Mouse (Mus musculus): ENCODE results near the gene Triobp.
A peak's percentile ranks its signal among the peaks of the same experiment; 100 is the strongest.

Triobp gene

DNA sequence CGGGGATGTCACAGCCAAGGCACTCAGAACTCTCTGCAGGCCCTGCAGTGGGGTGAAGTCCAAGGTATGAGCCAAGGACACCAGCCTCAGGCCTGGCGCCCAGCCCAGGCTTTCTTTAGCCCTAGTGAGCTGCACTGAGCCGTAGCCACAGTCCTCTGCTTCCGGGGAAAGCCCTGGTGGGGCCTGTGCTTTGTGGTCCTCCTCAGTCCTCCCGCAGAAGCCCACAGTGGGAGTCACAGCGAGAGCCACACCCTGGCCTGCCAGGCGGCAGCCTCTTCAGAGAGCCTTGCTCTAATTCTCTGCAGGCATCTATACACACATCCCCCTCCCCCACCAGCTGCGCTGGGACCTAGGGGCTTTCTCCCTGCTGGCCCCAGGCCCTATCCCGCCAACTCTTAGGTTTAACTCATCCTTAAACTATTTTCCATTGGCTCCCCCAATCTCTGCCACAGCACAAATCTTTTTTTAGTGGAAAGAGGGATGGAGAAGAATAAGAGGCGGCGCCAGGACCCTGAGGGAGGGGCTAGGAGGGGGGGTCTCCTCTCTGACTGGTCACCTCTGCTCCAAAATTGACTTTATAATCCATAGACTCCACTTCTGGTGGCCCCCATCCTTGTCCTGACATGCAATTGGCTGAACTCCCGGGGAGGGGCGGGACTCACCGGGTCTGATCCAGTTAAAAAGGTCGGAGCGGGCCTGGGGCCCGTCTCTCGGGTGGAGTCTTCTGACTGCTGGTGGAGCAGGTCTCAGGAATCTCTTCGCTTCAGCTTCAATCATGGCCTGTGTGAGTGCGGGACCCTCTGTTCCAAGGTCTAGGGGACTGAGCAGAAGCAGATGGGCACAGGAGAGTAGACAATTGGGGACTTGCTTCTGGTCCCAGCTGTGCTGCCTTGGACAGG lies 21.3 kb upstream of the Triobp start, which contains the start of gene Lgals1:
TSS of gene Lgals1 (plus strand) at position 705 of the 899 bp plus-strand sequence.
- DNase-seq (ENCODE audit: low spot score), result peak; percentile 89

DNA sequence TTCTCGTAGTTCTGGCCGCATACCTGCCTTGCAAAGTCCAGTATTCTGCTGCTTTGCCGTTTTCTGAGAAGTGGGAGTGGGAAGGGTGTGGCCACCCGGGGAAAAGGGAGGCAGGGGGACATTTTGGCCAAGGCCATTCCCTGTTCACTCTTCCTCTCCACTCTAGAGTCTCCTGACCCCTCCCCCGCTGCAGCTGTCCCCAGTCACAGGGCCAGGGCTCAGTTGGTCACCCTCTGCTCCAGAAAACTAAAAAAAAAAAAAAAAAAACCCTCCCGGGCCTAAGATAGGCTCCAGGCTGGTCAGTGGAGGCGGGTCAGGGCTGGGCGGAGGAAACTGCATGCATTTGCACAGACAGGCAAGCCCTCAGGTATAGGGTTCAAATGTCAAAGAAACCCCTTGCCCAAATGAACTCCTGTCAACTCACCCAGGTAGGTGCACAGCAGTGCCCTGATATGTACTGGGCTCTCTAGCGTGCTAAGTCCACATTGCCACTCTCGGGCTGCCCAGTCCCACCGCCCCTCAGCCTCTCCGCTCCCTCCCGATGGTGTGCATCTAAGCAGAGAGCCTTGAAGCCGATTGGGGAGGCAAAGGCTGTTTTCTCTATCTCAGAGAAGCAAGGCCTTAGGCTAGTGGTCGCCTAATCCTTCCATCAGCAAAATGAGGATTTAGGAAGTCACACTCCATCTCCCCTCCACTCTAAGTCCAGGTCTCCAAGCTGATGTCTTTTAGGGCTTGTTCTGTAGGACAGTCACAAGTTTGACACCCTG lies 20.3 kb upstream of the Triobp start:
- no peak for DNase-seq (ENCODE audit: low spot score)

DNA sequence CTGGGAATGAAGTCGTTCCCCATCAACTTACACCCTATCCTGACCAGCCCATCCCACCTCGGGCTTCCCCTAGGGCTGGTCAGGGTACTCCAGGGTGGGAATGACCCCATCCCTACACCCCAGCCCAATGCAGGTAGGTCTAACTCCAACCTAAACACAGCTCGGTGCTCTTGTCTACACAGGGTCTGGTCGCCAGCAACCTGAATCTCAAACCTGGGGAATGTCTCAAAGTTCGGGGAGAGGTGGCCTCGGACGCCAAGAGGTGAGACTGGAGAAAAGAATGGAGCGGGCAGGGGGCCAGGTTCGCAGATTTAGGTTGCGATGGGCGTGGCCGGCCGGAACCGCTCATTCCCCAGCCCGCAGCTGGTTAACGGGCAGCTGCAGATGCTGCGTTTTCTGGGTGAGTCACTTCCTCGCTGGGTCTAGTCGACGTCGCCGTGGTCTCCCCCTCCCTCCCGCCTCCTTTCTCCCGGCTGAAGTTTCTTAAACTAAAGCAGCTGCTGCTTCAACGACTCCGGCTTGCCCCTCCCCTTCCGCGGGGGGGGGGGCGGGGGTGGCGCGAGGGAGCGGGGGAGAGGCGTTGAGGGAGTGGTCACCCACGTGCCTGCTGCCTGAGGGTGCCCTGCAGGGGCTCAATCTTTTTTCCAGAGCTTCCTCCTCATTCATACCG lies 19.6 kb upstream of the Triobp start:
- peak; percentile 83 for DNase-seq (ENCODE audit: low spot score)

DNA sequence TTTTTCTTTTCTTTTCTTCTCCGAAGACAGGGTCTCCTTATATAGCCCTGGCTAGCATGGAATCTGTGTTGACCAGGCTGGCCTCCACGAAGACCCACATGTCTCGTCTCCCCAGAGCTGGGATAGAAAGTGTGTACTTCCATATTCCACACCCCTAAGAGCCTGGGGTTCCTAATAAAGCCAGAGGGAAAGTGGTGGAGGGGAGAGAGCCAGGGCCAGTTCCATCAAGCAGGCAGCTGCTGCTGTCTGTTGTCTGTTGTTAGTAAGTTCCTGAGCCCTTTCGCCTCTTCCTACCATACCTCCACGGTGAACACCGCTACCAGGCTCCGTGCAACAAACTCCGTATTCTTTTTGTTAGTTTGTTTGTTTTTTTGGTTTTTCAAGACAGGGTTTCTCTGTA lies 19.0 kb upstream of the Triobp start:
- DNase-seq (ENCODE audit: low spot score), result no peak

DNA sequence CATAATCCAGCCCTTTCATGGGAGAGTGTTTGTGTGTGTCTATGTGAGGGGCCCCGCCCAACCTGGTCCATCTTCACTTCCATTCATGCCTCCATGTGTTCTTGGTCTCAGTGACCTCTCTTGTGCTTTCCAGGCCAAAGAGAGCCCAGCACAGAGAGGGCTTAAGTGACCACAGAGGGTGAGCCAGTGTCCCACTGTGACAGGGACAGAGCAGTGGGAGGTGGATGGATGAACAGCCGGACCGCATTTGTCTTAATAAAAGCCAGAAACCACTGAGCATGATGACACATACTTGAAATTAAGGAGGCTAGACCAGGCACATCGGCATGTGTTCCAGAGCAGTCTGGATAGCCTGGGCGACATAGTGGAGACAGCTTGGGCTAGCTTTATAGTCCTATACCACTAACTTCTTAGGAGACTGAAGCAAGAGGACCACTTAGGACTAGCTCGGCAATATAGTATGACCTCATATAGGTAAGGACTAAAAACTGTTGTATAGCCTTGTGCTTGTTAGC lies 17.3 kb upstream of the Triobp start:
- no peak for DNase-seq (ENCODE audit: low spot score)

DNA sequence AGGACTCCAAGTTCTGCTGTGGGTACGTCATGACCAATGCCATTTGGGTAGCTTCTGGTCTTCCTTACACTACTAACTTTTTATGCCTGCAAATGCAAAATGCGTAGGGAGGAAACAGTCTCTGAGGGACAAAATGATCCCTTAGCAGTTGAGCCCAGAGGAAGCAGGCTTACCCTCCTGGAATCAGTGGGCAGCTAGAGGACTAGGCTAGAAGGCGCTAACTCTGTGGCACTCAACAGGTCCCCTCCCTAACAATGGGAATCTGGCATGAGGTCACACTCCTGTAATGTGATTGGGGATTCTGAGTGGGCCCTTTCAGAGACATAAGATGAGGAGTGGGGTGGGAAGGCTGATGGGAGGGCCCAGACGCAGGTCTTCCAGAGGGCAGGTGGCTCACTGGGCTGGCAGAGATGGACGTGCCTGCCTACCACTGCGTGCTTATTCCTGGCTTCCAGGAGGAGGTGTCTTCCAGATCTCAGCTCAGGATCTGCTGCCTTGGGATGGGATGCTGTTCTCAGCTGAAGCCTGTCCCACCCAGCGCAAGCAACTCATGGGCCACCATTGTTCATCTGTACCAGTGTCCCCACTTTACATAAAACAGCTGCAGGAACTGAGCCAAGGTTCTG lies 16.6 kb upstream of the Triobp start:
- DNase-seq (ENCODE audit: low spot score), result no peak

DNA sequence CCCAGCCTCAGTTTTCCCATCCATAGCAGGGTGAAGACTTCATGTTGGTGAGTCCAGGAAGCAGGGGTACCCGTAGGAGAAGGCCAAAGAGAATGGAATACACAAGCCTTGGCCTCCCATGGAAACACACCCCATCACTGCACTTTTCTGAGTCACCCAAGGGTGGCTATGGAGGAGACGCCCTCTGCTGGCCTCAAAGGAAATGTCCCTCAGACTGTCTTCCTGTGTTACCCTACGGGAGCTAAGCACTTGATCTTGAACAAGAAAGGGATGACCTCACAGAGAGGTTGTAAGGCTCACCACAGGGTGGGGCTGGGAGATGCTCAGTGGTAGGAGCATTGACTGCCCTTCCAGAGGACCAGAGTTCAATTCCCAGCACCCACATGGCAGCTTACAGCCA lies 15.9 kb upstream of the Triobp start:
- no peak for DNase-seq (ENCODE audit: low spot score)

DNA sequence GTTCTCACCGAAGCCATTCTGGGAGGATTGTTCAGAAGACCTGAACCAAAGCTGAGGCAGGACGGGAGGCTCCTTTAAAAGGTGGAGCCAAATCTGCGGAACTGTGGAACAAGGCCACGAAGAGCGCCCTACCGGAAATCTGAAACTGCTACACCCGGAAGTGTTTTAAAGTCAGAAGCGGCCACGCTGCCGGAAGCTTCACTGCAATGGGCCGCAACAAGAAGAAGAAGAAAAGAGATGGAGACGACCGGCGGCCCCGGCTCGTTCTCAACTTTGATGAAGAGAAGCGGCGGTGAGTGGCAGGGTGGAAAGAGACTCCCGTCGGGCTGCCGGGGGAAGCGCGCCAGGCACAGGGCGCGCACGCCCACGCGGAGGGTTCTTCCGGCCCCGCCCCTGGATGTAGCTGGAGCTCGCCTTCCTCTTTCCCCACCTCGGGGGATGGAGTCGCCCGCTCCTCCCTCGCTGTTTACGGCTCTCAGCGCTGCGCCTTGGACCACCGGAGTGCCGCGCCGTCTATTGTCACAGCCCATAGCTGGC lies 12.7 kb upstream of the Triobp start, which contains the start of gene Nol12:
TSS of gene Nol12 (plus strand) at position 150 of the 537 bp plus-strand sequence.
- DNase-seq (ENCODE audit: low spot score), result peak; percentile 97

DNA sequence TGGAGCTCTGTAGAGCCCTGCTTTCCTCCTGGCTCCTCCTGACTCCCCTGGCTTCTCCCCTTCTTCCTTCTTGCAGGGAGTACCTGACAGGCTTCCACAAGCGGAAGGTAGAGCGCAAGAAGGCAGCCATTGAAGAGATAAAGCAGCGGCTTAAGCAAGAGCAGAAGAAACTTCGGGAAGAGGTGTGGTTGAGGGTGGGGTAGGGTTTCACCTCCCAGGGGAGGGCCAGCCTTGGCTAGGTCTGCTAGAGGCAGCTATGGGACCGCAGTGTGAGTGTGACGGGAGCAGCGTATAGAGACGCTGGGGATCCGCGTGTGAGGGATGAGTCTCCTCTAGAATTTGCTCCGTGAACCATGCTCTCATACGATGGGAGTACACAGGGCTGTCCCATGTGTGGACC lies 11.1 kb upstream of the Triobp start:
- DNase-seq (ENCODE audit: low spot score), result no peak

DNA sequence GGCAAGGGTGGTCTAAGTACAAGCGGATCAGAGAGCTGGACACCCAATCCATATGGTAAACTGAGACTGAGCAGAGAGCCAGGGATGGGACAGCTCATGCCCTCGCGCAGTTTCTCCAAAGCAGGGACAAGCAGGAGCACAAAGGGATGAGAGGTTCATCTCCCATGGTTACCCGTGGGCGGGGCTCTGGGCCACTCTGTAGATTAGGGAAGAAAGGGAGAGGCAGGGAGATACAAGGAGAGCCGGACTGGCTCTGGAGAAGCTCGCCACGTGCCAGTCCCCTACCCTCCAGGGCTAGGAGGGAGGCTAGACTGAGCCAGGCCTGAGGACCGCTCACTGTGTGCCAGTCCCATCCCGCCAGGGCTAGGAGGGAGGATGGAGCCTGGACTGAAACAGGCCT lies 10.2 kb upstream of the Triobp start:
- no peak for DNase-seq (ENCODE audit: low spot score)

DNA sequence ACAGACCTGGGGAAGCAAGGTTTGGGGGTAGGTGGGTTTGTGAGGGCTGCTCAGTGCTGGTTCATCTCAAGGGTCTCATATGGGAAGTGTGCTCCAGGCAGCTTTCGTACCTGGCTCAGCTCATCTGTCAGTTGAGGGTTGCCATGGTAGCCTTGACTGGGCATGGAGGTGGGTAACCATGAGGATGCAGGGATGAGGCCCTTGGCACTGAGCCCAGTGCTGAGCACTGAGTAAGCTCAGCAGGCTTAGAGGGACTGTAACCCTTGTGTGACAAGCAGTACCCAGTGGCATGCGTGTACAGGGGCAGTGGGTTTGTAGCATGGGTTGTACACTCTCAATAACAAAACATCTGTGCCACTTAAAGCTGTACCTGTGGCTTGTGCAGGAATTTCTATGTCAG lies 9.6 kb upstream of the Triobp start:
- no peak for DNase-seq (ENCODE audit: low spot score)

DNA sequence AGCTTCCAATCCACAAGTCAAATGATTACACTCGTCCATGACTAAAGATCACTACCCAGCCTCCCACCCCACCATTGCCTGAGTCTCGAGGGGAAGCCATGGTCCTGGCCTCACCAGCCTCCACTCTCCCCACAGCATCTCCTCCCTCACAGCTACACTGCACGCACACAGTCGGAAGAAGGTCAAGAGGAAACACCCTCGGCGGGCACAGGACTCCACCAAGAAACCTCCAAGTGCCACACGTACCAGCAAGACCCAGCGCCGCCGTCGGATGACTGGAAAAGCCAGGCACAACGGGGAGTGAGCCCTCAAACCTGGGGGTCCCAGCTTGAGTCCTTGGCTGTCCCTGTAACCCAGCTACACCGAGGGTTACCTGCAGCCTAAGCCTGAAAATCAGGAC lies 7.2 kb upstream of the Triobp start:
- DNase-seq (ENCODE audit: low spot score), result no peak

DNA sequence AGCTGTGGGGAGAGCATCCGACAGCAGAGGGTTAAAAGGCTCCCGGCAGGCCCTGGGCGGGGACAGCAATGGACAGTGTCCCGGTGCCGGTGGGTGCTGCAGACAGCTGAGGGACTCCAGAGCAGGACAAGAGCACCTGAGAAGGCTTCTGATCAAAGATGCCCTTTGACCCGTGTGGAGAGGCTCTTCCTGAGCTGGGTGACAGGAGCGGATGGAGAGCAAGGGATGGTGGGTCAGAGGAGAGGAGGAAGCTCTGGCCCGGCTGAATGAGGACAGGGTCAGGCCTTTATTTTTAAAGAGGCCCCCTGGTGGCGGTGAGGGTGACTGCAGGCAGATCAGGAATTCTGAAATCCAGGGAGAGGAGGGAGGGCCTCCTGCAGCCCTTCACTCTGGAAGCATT lies 4.9 kb upstream of the Triobp start:
- peak; percentile 94 for DNase-seq (ENCODE audit: low spot score)

DNA sequence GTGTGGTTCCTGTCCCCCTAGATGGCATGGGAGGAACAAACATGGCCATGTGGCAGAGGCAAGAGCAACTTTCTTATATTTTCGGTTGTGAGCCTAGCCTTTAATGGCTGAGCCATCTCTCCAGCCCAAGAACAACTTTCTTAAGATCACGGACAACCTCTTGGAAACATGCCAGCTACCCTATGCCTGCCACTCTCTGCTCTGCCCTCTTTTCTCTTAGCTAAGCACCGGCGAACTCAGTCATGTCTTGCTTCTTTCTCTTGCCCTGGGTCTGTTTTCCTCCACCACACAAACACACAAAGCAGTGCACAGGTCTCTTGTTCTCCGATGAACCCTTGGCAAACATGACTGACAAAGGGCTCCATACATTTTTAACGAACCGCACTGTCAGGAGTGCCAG lies 1.3 kb upstream of the Triobp start:
- no peak for DNase-seq (ENCODE audit: low spot score)

DNA sequence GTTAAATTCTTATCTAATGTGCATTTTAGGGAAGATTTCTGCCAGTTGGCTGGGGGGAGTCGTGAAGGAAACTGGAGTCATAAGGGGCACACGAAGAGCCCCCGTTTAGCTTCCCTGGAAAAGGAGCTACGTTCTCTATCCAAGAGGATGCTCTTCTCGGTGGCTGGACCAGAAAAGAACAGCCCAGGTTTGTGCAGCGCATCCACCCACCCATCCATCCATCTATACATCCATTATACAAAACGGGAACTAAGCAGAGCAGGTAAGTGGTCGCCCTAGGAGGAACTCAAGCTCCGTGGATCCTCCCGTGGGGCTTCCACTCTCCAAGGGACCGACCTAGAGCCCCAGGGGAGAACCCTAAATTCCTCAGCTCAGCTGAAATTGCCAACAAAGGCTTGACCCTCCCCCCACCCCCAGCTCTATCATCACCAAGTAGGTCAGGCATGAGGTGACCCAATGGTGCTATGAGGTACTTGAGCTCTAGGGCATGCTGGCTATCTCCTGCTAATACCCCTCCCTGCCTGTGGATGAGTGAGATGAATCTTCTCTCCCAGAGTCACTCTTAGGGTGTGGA lies 715 bp downstream of the Triobp start:
- DNase-seq (ENCODE audit: low spot score), result peak; percentile 45

DNA sequence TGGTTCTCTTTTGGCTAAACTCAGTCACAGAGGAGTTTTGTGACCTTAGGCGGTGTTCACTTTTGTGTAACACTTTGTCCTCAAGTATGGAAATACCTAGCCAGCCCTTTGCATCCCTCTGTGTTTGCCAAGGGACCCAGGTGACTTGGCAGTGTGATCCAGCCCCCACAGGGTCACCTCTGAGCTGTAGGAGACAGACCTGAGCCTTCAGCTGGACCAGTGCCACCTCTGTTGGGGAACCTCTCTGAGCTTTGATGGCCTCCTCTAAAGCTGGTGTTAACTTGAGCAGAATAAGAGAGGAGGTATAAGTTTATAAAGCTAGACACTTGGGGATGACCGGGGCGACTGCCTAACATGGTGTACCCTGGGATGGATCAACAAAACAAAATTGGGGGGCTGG lies 1.4 kb downstream of the Triobp start:
- no peak for DNase-seq (ENCODE audit: low spot score)

DNA sequence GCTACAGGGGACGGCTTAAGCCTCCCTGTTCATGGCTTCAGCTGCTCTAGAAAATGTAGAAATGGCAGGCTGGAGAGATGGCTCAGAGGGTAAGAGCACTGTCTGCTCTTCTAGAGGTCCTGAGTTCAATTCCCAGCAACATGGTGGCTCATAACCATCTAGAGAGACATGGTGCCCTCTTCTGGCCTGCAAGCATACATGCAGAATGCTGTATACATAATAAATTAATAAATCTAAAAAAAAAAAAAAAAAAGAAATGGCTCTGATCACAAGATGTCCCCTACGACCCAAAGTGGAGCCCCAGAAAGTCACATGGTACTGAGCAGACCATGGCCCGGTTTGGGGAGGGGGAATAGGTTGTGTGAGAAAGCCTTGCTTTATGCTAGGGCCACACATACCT lies 8.1 kb downstream of the Triobp start:
- no peak for DNase-seq (ENCODE audit: low spot score)

DNA sequence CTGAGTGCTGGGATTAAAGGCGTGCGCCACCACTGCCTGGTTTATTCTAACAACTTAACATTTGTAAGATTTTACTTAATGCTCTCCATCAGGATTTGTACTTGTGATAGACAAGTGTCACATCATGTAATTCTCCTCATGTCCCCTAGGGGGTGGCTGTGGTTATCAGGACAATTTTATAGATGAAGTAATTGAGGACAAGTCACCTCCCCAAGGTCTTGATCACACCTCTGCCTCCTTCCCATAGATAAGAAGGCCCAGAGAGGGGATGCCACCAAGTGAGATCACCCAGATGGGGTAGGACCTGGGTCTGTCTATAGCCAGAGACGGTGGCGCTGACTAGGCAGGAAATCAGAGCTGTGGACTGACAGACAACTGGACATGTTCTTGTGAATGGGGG lies 8.8 kb downstream of the Triobp start:
- peak; percentile 46 for DNase-seq (ENCODE audit: low spot score)

DNA sequence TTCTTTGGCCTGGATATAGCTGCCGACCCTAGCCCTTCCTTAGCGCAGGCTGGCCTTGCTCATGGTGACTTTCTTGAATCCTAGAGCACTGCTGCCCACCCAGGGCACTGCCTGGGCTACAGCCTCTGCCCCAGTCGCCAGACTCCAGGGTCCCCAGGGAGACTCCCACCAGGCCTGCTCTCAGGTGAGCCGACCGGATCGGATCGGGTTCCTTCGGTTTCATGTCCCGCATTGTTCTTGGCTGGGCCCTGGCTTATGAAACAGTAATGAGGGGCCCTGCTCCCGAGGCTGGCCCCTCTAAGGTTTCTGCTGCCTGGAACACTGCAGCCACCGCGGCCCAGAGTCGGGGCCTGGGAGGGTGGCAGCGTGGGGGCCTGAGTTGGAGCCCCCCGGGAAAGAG lies 9.5 kb downstream of the Triobp start:
- DNase-seq (ENCODE audit: low spot score), result no peak

DNA sequence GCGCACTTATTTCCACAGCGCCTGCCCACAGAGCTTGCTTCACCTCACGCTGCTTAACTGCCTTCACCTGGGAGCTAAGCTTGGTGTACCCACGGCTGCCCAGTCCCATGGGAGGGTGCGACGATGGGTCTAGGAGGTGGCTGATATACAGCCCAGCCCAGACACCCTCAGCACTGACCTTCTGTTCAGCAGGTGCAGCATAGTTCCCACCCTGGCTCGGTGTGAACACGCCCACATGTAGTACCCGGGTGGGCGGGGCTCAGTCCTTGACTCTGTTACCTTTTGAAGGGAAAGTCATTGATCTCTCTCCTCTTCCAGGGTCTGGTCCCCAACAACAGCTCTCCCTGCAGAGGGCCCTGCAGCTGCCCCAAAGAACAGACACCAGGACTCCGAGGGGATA lies 12.0 kb downstream of the Triobp start:
- no peak for DNase-seq (ENCODE audit: low spot score)

DNA sequence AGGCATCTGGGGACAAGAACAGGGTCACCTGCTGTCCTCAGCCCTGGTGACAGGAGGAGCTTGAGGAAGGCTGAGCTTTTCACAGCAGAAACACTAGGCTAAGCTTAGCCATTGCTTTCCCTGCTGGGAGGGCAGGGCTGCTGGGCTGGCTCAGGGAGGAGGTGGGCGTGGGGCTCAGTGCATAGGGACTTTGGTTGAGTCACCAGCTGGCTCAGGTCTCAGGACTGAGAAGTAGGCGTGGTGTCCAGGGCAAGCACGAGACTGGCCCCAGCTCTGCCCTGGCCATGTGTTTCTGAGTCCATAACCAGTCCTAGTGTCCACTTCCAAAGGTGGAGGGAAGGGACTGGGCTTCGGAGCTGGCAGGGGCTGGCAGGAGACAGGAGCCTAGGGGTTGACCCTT lies 12.6 kb downstream of the Triobp start:
- DNase-seq (ENCODE audit: low spot score), result no peak

All from embryo, embryonic 10.5 days (tissue).